Mouse (Mus musculus) myocyte (in vitro differentiated cells): Measurements from ENCODE around the gene Nanp.

Source experiments
- CEBPB ChIP-seq: IDR thresholded peaks from 2 replicates; pipeline ENCODE4 v1.6.1; 2011; ENCODE audit warnings: mild to moderate bottlenecking, moderate library complexity; ENCODE audit not compliant: poor library complexity, insufficient read depth, severe bottlenecking
- E2F4 ChIP-seq: IDR thresholded peaks from one replicate; pipeline ENCODE4 v1.6.1; 2011; ENCODE audit warnings: mild to moderate bottlenecking, control low read depth, moderate library complexity; ENCODE audit not compliant: insufficient read depth
- MAX ChIP-seq: IDR thresholded peaks from one replicate; pipeline ENCODE4 v1.6.1; 2011; ENCODE audit warnings: low read depth, mild to moderate bottlenecking, control low read depth
- MYOD1 ChIP-seq, 3 experiments: IDR thresholded peaks; one replicate each; pipeline ENCODE4 v1.6.1; 2011; ENCODE audit warnings: control low read depth in 2 of 3, low read depth in 2 of 3, mild to moderate bottlenecking in 2 of 3, moderate library complexity in 1 of 3; ENCODE audit not compliant: insufficient read length in 2 of 3, control insufficient read depth in 1 of 3
- MYOG ChIP-seq, 3 experiments: IDR thresholded peaks; one replicate each; pipeline ENCODE4 v1.6.1; 2011; ENCODE audit warnings: control low read depth in 2 of 3, low read depth in 2 of 3, mild to moderate bottlenecking in 2 of 3; ENCODE audit not compliant: insufficient read length in 2 of 3, control insufficient read depth in 1 of 3, insufficient read depth in 1 of 3
- POLR2A ChIP-seq: IDR thresholded peaks from one replicate; pipeline ENCODE4 v1.6.1; 2011; ENCODE audit warnings: low read depth, mild to moderate bottlenecking, control low read depth, moderate library complexity; ENCODE audit not compliant: insufficient read length
- POLR2AphosphoS2 ChIP-seq: IDR thresholded peaks from one replicate; pipeline ENCODE4 v1.6.1; 2011; ENCODE audit warnings: low read depth, control low read depth; ENCODE audit not compliant: insufficient read length
- REST ChIP-seq: IDR thresholded peaks from one replicate; pipeline ENCODE4 v1.6.1; 2011; ENCODE audit warnings: mild to moderate bottlenecking, control low read depth, moderate library complexity; ENCODE audit not compliant: insufficient read depth, insufficient read length
- SRF ChIP-seq: IDR thresholded peaks from one replicate; pipeline ENCODE4 v1.6.1; 2011; ENCODE audit warnings: low read depth; ENCODE audit not compliant: control insufficient read depth, insufficient read length
- TCF12 ChIP-seq: IDR thresholded peaks from one replicate; pipeline ENCODE4 v1.6.1; 2011; ENCODE audit warnings: mild to moderate bottlenecking, control low read depth; ENCODE audit not compliant: poor library complexity, insufficient read depth, severe bottlenecking
- TCF3 ChIP-seq: IDR thresholded peaks from one replicate; pipeline ENCODE4 v1.6.1; 2011; ENCODE audit warnings: low read depth, control low read depth; ENCODE audit not compliant: insufficient read length
- USF1 ChIP-seq: IDR thresholded peaks from one replicate; pipeline ENCODE4 v1.6.1; 2011; ENCODE audit warnings: low read depth, mild to moderate bottlenecking, control low read depth, moderate library complexity

DNA sequence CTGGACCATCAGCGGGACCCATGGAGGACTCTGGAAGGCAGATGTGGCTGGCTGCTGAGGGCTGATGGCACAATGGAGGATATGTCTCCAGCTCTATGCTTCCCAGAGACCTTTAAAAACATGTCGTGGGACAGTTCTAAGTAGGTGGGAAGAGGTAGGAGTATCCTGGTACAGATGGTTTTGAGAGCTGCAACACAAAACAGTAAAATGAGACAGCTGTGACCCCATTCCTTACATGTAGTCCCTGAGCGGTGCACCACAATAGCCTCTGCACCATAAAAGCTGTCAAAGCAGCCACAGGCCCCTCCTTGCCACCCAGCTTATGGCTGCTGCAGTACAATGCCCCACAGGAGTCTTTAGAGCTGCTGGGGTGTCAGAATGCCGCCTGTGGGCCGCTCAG is 41.6 kb downstream of the Nanp start:
- TF ChIP-seq POLR2A (no peak), E2F4 (no peak), MAX (no peak), MYOG (IDR thresholded peaks at IDR 0.05; ENCODE audit: control insufficient read depth in 1 of 3, insufficient read depth in 1 of 3, insufficient read length in 2 of 3, low read depth in 2 of 3) (no peak), CEBPB (no peak), POLR2AphosphoS2 (no peak), TCF12 (no peak), USF1 (no peak), MYOD1 (IDR thresholded peaks at IDR 0.05; ENCODE audit: control insufficient read depth in 1 of 3, insufficient read length in 2 of 3, low read depth in 2 of 3) (no peak), TCF3 (no peak), SRF (no peak), REST (no peak)
